Mouse (Mus musculus) erythroid progenitor cell, adult 5-6 weeks (primary cell): ENCODE data around the gene Rars2. TPM values are rescaled to one million over a fixed set of nuclear protein-coding genes. Genes with fewer than 3 reads are reported as not detected.

ENCODE experiments used
- total RNA-seq, 2 experiments: library from RNA; stranded (forward) in 1 of 2; stranded (reverse) in 1 of 2; fragments of 150-400 nt in 1 of 2; fragments of 186-747, 209-891 nt in 1 of 2; gene quantifications; 2 replicates each; pipeline versions ENCODE4 v1.2.3 to v1.2.4; 2015 to 2017; ENCODE audit warnings: low replicate concordance in 2 of 2

Gene Rars2
- total RNA-seq, 2 experiments from 2014 or later: 21.5 to 26.0 TPM

Other genes with a start within 250 kb of the Rars2 start
- gene Akirin2, start 64.0 kb upstream of the Rars2 start, total RNA-seq (2015; ENCODE audit: low replicate concordance): 89.7 and 115 TPM in 2 replicates
- gene Akirin2, start 64.0 kb upstream of the Rars2 start, total RNA-seq (2017; ENCODE audit: low replicate concordance): 60.0 and 114 TPM in 2 replicates
- 42.5 and 69.6 TPM in 2 replicates for gene Orc3, start within 50 bp of the Rars2 start, total RNA-seq (2015; ENCODE audit: low replicate concordance)
- gene Orc3, start within 50 bp of the Rars2 start, total RNA-seq (2017; ENCODE audit: low replicate concordance): 33.9 and 34.3 TPM in 2 replicates
- gene Slc35a1, start 72.5 kb downstream of the Rars2 start, total RNA-seq (2015; ENCODE audit: low replicate concordance): 2.9 and 9.2 TPM in 2 replicates
- gene Slc35a1, start 72.5 kb downstream of the Rars2 start, total RNA-seq (2017; ENCODE audit: low replicate concordance): 2.9 and 8.6 TPM in 2 replicates
- not detected in 2 replicates for gene Cfap206, start 115.2 kb downstream of the Rars2 start, total RNA-seq (2015; ENCODE audit: low replicate concordance)
- not detected in 2 replicates for gene Cfap206, start 115.2 kb downstream of the Rars2 start, total RNA-seq (2017; ENCODE audit: low replicate concordance)
- gene Gm136, start 141.3 kb downstream of the Rars2 start, total RNA-seq (2015; ENCODE audit: low replicate concordance): not detected in 2 replicates
- not detected in 2 replicates for gene Gm136, start 141.3 kb downstream of the Rars2 start, total RNA-seq (2017; ENCODE audit: low replicate concordance)
- 14.3 and 17.7 TPM in 2 replicates for gene Smim8, start 163.5 kb downstream of the Rars2 start, total RNA-seq (2015; ENCODE audit: low replicate concordance)
- 15.8 and 34.4 TPM in 2 replicates for gene Smim8, start 163.5 kb downstream of the Rars2 start, total RNA-seq (2017; ENCODE audit: low replicate concordance)